Mouse (Mus musculus) E14TG2a.4 (cell line): Measurements from ENCODE around the gene Trappc5.

Experiments
- CTCF ChIP-seq: conservative IDR thresholded peaks from 2 replicates; pipeline ENCODE4 v1.5.1; 2014; ENCODE audit warnings: low read length
- NANOG ChIP-seq: IDR thresholded peaks from 2 replicates; pipeline ENCODE4 v1.6.1; 2014; ENCODE audit warnings: borderline replicate concordance, low read length, mixed read lengths

GRCm38 (mm10) chr8:3652845-3653244, 23.3 kb upstream of the Trappc5 start:
- no peak for TF ChIP-seq CTCF
- no peak for TF ChIP-seq NANOG
